Mouse (Mus musculus): ENCODE results near the gene Olfr1188. TPM values are rescaled to one million over a fixed set of nuclear protein-coding genes. Genes with fewer than 3 reads are reported as not detected.
"Not testable (repeated sequence)": the region's sequence is repeated elsewhere in the genome, so short reads cannot be mapped to it uniquely, and the experiment has no call there.

Gene Olfr1188
- not detected in 2 replicates for polyA plus RNA-seq (2015; fragmentation: Nextera tagmentation; extraction: Ambion mirVana)

GRCm38 (mm10) chr2:88556635-88557034 lies at the start of gene Olfr1188:
Olfr1188 (plus strand) TSS chr2:88556935.
- Histone ChIP-seq H3K4me1 (replicated peaks; ENCODE audit: control insufficient read depth, insufficient read depth, low read length) (no peaks in the 10 kb centered on the region), H3K4me2 (ENCODE audit: low read length) (no peak within 1 kb of the TSS), H3K27ac (ENCODE audit: low read length) (no peak within 1 kb of the TSS), H3K4me3 (replicated peaks; ENCODE audit: low read length) (no peak within 1 kb of the TSS), H3K9ac (replicated peaks; ENCODE audit: low read depth, low read length) (no peak within 1 kb of the TSS), H3K36me3 (ENCODE audit: control insufficient read depth, insufficient read depth) (no peaks in the 10 kb centered on the region), H3K9me3 (ENCODE audit: control insufficient read depth, low read length) (no peaks in the 10 kb centered on the region), H3K27me3 (replicated peaks; ENCODE audit: control insufficient read depth, insufficient read depth, low read length) (no peaks in the 10 kb centered on the region)
- 86% methylated on average over 2 of the region's 2 CpGs for WGBS
- ATAC-seq: no peak

GRCm38 (mm10) chr2:88518251-88518650 lies 38.5 kb upstream of the Olfr1188 start, which contains the start of gene Olfr1186:
Olfr1186 (plus strand) TSS chr2:88518551.
- 89% methylated on average over 2 of the region's 2 CpGs for WGBS
- Histone ChIP-seq H3K27me3 (replicated peaks; ENCODE audit: control insufficient read depth, insufficient read depth, low read length) (no peaks in the 10 kb centered on the region), H3K9ac (replicated peaks; ENCODE audit: low read depth, low read length) (no peak within 1 kb of the TSS), H3K27ac (ENCODE audit: low read length) (no peak within 1 kb of the TSS), H3K4me1 (replicated peaks; ENCODE audit: control insufficient read depth, insufficient read depth, low read length) (no peaks in the 10 kb centered on the region), H3K4me2 (ENCODE audit: low read length) (no peak within 1 kb of the TSS), H3K4me3 (replicated peaks; ENCODE audit: low read length) (no peak within 1 kb of the TSS), H3K9me3 (ENCODE audit: control insufficient read depth, low read length) (no peaks in the 10 kb centered on the region), H3K36me3 (ENCODE audit: control insufficient read depth, insufficient read depth) (no peaks in the 10 kb centered on the region)
- ATAC-seq: no peak

- H3K4me2 ChIP-seq (ENCODE audit: low read length): no peak overlapping the region
- H3K27me3 ChIP-seq (replicated peaks; ENCODE audit: control insufficient read depth, insufficient read depth, low read length): no peaks in the 10 kb centered on the region
- no peak overlapping the region for H3K27ac ChIP-seq (ENCODE audit: low read length)
- H3K9ac ChIP-seq (replicated peaks; ENCODE audit: low read depth, low read length): no peak overlapping the region
- ATAC-seq: no peak
- 75% methylated on average over 3 of the region's 3 CpGs for WGBS
- H3K36me3 ChIP-seq (ENCODE audit: control insufficient read depth, insufficient read depth): no peaks in the 10 kb centered on the region
- no peaks in the 10 kb centered on the region for H3K4me1 ChIP-seq (replicated peaks; ENCODE audit: control insufficient read depth, insufficient read depth, low read length)
- no peak overlapping the region for H3K4me3 ChIP-seq (replicated peaks; ENCODE audit: low read length)
- H3K9me3 ChIP-seq (ENCODE audit: control insufficient read depth, low read length): no peaks in the 10 kb centered on the region
Observed at GRCm38 (mm10) chr2:88525720-88526119, 31.0 kb upstream of the Olfr1188 start.

DNA sequence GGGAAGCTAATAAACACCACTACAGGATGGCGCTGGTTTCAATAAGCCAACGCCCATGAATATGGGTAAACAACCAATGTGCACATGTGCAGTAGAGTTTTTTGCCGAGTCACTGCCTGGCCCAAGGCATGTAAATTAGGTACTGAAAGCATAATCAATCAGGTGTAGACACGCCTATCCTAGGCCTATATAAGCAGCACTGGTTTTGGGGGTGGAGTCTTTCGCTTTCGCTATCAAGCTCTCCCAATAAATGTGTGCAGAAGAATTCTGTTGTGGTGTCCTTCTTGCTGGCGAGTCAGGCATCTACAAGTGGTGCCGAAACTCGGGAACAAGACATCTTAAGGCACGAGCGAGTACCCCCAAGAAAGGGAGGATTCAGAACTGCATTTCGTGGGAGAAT lies 16.0 kb downstream of the Olfr1188 start:
- not testable (repeated sequence) for H3K27me3 ChIP-seq (replicated peaks; ENCODE audit: control insufficient read depth, insufficient read depth, low read length); H3K4me3 ChIP-seq (replicated peaks; ENCODE audit: low read length); H3K9ac ChIP-seq (replicated peaks; ENCODE audit: low read depth, low read length); H3K36me3 ChIP-seq (ENCODE audit: control insufficient read depth, insufficient read depth); H3K4me2 ChIP-seq (ENCODE audit: low read length); H3K27ac ChIP-seq (ENCODE audit: low read length); H3K4me1 ChIP-seq (replicated peaks; ENCODE audit: control insufficient read depth, insufficient read depth, low read length); ATAC-seq; H3K9me3 ChIP-seq (ENCODE audit: control insufficient read depth, low read length)
- WGBS: 94% methylated on average over 12 of the region's 12 CpGs

GRCm38 (mm10) chr2:88586154-88586553 lies 29.4 kb downstream of the Olfr1188 start, which contains the start of gene Olfr1189:
Olfr1189 (plus strand) TSS chr2:88586454.
- Histone ChIP-seq H3K27me3 (replicated peaks; ENCODE audit: control insufficient read depth, insufficient read depth, low read length) (no peaks in the 10 kb centered on the region), H3K4me1 (replicated peaks; ENCODE audit: control insufficient read depth, insufficient read depth, low read length) (no peaks in the 10 kb centered on the region), H3K27ac (ENCODE audit: low read length) (no peak within 1 kb of the TSS), H3K4me3 (replicated peaks; ENCODE audit: low read length) (no peak within 1 kb of the TSS), H3K9me3 (ENCODE audit: control insufficient read depth, low read length) (no peaks in the 10 kb centered on the region), H3K4me2 (ENCODE audit: low read length) (no peak within 1 kb of the TSS), H3K9ac (replicated peaks; ENCODE audit: low read depth, low read length) (no peak within 1 kb of the TSS), H3K36me3 (ENCODE audit: control insufficient read depth, insufficient read depth) (no peaks in the 10 kb centered on the region)
- ATAC-seq: no peak

Other genes with a start within 250 kb of the Olfr1188 start
- gene Olfr1174-ps, start 241.8 kb upstream of the Olfr1188 start, polyA plus RNA-seq (2015; fragmentation: Nextera tagmentation; extraction: Ambion mirVana): not detected in 2 replicates
- not detected in 2 replicates for gene Olfr1175-ps, start 229.7 kb upstream of the Olfr1188 start, polyA plus RNA-seq (2015; fragmentation: Nextera tagmentation; extraction: Ambion mirVana)
- not detected in 2 replicates for gene Olfr1176, start 220.2 kb upstream of the Olfr1188 start, polyA plus RNA-seq (2015; fragmentation: Nextera tagmentation; extraction: Ambion mirVana)
- gene Olfr1177-ps, start 210.4 kb upstream of the Olfr1188 start, polyA plus RNA-seq (2015; fragmentation: Nextera tagmentation; extraction: Ambion mirVana): not detected in 2 replicates
- not detected in 2 replicates for gene Olfr1178, start 169.9 kb upstream of the Olfr1188 start, polyA plus RNA-seq (2015; fragmentation: Nextera tagmentation; extraction: Ambion mirVana)
- gene Olfr1179, start 150.5 kb upstream of the Olfr1188 start, polyA plus RNA-seq (2015; fragmentation: Nextera tagmentation; extraction: Ambion mirVana): not detected in 2 replicates
- gene Olfr1180, start 137.8 kb upstream of the Olfr1188 start, polyA plus RNA-seq (2015; fragmentation: Nextera tagmentation; extraction: Ambion mirVana): not detected in 2 replicates
- gene Olfr1181, start 130.8 kb upstream of the Olfr1188 start, polyA plus RNA-seq (2015; fragmentation: Nextera tagmentation; extraction: Ambion mirVana): not detected in 2 replicates
- not detected in 2 replicates for gene Gm13757, start 107.8 kb upstream of the Olfr1188 start, polyA plus RNA-seq (2015; fragmentation: Nextera tagmentation; extraction: Ambion mirVana)
- not detected in 2 replicates for gene Olfr1183, start 102.1 kb upstream of the Olfr1188 start, polyA plus RNA-seq (2015; fragmentation: Nextera tagmentation; extraction: Ambion mirVana)
- gene Olfr1184, start 73.3 kb upstream of the Olfr1188 start, polyA plus RNA-seq (2015; fragmentation: Nextera tagmentation; extraction: Ambion mirVana): not detected in 2 replicates
- gene Olfr1185-ps1, start 63.6 kb upstream of the Olfr1188 start, polyA plus RNA-seq (2015; fragmentation: Nextera tagmentation; extraction: Ambion mirVana): not detected in 2 replicates
- gene Olfr1186, start 38.4 kb upstream of the Olfr1188 start, polyA plus RNA-seq (2015; fragmentation: Nextera tagmentation; extraction: Ambion mirVana): not detected in 2 replicates
- not detected in 2 replicates for gene Olfr1189, start 29.5 kb downstream of the Olfr1188 start, polyA plus RNA-seq (2015; fragmentation: Nextera tagmentation; extraction: Ambion mirVana)
- gene Olfr1191-ps1, start 83.6 kb downstream of the Olfr1188 start, polyA plus RNA-seq (2015; fragmentation: Nextera tagmentation; extraction: Ambion mirVana): not detected in 2 replicates
- not detected in 2 replicates for gene Olfr1192-ps1, start 91.6 kb downstream of the Olfr1188 start, polyA plus RNA-seq (2015; fragmentation: Nextera tagmentation; extraction: Ambion mirVana)
- gene Olfr1193, start 118.7 kb downstream of the Olfr1188 start, polyA plus RNA-seq (2015; fragmentation: Nextera tagmentation; extraction: Ambion mirVana): not detected in 2 replicates
- not detected in 2 replicates for gene Olfr1195, start 132.3 kb downstream of the Olfr1188 start, polyA plus RNA-seq (2015; fragmentation: Nextera tagmentation; extraction: Ambion mirVana)
- gene Olfr1196, start 147.7 kb downstream of the Olfr1188 start, polyA plus RNA-seq (2015; fragmentation: Nextera tagmentation; extraction: Ambion mirVana): not detected in 2 replicates
- gene Olfr1197, start 175.4 kb downstream of the Olfr1188 start, polyA plus RNA-seq (2015; fragmentation: Nextera tagmentation; extraction: Ambion mirVana): not detected in 2 replicates
- not detected in 2 replicates for gene Olfr1198, start 194.4 kb downstream of the Olfr1188 start, polyA plus RNA-seq (2015; fragmentation: Nextera tagmentation; extraction: Ambion mirVana)
- not detected in 2 replicates for gene Olfr1199, start 203.5 kb downstream of the Olfr1188 start, polyA plus RNA-seq (2015; fragmentation: Nextera tagmentation; extraction: Ambion mirVana)
- not detected in 2 replicates for gene Olfr1200, start 213.6 kb downstream of the Olfr1188 start, polyA plus RNA-seq (2015; fragmentation: Nextera tagmentation; extraction: Ambion mirVana)
- not detected in 2 replicates for gene Olfr1201, start 236.1 kb downstream of the Olfr1188 start, polyA plus RNA-seq (2015; fragmentation: Nextera tagmentation; extraction: Ambion mirVana)